Mouse (Mus musculus) hindbrain, embryonic 12.5 days (tissue): ENCODE data around the gene Gmfb. TPM values are rescaled to one million over a fixed set of nuclear protein-coding genes. Genes with fewer than 3 reads are reported as not detected.

ENCODE experiments used
- ATAC-seq: fragments of 200-750 bp; cut with Nextera tagmentation; 2 replicates; pipeline ENCODE4 v1.8.0; 2017; ENCODE audit warnings: moderate TSS enrichment; ENCODE audit not compliant: low FRiP score
- H3K27ac ChIP-seq: fragments of 300-500 bp; sonication (generic); 2 replicates; pipeline ENCODE4 v1.5.1; 2016; ENCODE audit warnings: mild to moderate bottlenecking
- H3K27me3 ChIP-seq: fragments of 300-500 bp; sonication (generic); 2 replicates; pipeline ENCODE4 v1.6.1; 2016; ENCODE audit warnings: mild to moderate bottlenecking
- H3K36me3 ChIP-seq: fragments of 300-500 bp; sonication (generic); 2 replicates; pipeline ENCODE4 v1.6.1; 2016; ENCODE audit warnings: mild to moderate bottlenecking
- H3K4me1 ChIP-seq: fragments of 300-500 bp; sonication (generic); 2 replicates; pipeline ENCODE4 v1.6.1; 2016
- H3K4me2 ChIP-seq: fragments of 300-500 bp; sonication (generic); replicated peaks from 2 replicates; pipeline ENCODE4 v1.6.1; 2016; ENCODE audit warnings: mild to moderate bottlenecking
- H3K4me3 ChIP-seq: fragments of 300-500 bp; sonication (generic); 2 replicates; pipeline ENCODE4 v1.5.1; 2016; ENCODE audit warnings: mild to moderate bottlenecking
- H3K9ac ChIP-seq: fragments of 300-500 bp; sonication (generic); 2 replicates; pipeline ENCODE4 v1.6.1; 2016; ENCODE audit warnings: mild to moderate bottlenecking, moderate library complexity
- H3K9me3 ChIP-seq: fragments of 300-500 bp; sonication (generic); replicated peaks from 2 replicates; pipeline ENCODE4 v1.6.1; 2016; ENCODE audit warnings: mild to moderate bottlenecking
- WGBS: fragments of 180-500 bp; shearing (Covaris S2); methylation state at CpG from one replicate; pipeline ENCODE4 v1.1.7; 2016; 5-methylcytosine and 5-hydroxymethylcytosine counted together
- polyA plus RNA-seq: library from polyadenylated mRNA; unstranded; fragments of >200 nt; fragmentation: Nextera tagmentation; extraction: Ambion mirVana; gene quantifications from 2 replicates; pipeline ENCODE4 v1.2.1, GENCODE M21; 2016

Gmfb gene
- polyA plus RNA-seq, 1 experiment from 2014 or later, result 102 TPM

DNA sequence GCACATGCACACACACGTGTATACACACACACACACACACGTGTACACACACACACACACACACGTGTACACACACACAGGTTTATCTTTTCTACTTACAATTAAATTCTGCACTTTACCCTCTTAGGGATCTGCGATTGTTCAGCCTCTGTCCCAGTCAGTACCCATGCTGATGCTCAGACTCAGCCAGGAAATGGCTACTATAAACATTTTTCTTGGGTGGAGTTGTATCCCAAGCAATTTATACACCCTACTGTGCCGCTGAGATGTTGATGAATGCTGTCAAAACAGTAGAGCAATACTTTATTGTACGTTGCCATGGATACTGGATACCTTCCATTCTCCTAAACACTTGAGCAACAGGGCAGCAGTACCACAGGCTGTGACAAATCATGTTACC is 52.0 kb downstream of the Gmfb start:
- no peak for ATAC-seq
- no peaks in the 10 kb centered on the region for H3K4me1 ChIP-seq
- WGBS, result 88% methylated on average over 6 of the region's 6 CpGs
- no peaks in the 10 kb centered on the region for H3K27me3 ChIP-seq
- H3K4me2 ChIP-seq, result no peak overlapping the region
- H3K4me3 ChIP-seq, result no peak overlapping the region
- no peak overlapping the region for H3K9ac ChIP-seq
- H3K27ac ChIP-seq, result no peak overlapping the region
- peaks cover 55% of the 10 kb centered on the region for H3K36me3 ChIP-seq
- H3K9me3 ChIP-seq, result no peaks in the 10 kb centered on the region

DNA sequence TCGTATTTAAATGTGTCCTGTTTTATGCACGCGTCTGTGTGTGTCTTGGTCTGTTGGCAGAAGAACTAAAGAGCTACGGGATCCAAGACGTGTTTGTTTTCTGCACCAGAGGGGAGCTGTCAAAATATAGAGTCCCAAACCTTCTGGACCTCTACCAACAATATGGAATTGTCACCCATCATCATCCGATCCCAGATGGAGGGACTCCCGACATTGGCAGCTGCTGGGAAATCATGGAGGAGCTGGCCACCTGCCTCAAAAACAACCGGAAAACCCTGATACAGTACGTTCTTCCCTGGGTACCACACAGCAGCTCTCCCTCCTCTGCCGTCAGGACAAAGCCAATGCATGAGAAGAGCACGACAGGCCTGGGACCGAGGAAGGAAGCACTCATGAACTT is 54.9 kb downstream of the Gmfb start:
- WGBS, result 80% methylated on average over 12 of the region's 12 CpGs
- Histone ChIP-seq H3K4me1 (no peaks in the 10 kb centered on the region), H3K4me2 (no peak overlapping the region), H3K4me3 (no peak overlapping the region), H3K27ac (no peak overlapping the region), H3K9me3 (no peaks in the 10 kb centered on the region), H3K36me3 (peaks cover 43% of the 10 kb centered on the region), H3K9ac (no peak overlapping the region), H3K27me3 (no peaks in the 10 kb centered on the region)
- ATAC-seq, result no peak

DNA sequence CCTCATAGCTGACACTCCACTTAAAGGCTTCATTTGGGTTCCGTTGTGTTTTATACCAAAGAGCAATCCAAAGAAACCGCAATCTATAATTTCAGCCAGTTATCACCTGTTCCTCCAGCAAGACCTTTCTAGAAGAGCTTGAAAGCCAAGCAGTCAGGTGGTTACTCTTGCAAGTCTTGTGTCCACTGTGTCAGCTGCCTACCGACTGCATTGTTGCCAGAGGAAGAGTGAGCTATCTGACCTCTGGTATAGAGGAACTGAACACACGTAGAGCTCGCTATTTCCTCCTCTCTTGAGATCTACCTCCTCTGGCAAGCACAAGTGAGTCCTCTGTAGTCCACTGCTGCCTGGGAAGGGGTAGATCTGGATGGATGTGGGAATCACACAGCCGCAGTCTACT is 60.9 kb downstream of the Gmfb start:
- WGBS, result 47% methylated on average over 6 of the region's 6 CpGs
- H3K27ac ChIP-seq, result no peak overlapping the region
- no peaks in the 10 kb centered on the region for H3K27me3 ChIP-seq
- H3K4me3 ChIP-seq, result peak overlapping the region; percentile 65
- H3K9ac ChIP-seq, result peak overlapping the region; percentile 66; the same call in 1 of the 2 replicates
- no peaks in the 10 kb centered on the region for H3K36me3 ChIP-seq
- no peaks in the 10 kb centered on the region for H3K9me3 ChIP-seq
- H3K4me1 ChIP-seq, result peaks cover 7% of the 10 kb centered on the region
- ATAC-seq, result no peak
- H3K4me2 ChIP-seq, result peak overlapping the region; percentile 72

DNA sequence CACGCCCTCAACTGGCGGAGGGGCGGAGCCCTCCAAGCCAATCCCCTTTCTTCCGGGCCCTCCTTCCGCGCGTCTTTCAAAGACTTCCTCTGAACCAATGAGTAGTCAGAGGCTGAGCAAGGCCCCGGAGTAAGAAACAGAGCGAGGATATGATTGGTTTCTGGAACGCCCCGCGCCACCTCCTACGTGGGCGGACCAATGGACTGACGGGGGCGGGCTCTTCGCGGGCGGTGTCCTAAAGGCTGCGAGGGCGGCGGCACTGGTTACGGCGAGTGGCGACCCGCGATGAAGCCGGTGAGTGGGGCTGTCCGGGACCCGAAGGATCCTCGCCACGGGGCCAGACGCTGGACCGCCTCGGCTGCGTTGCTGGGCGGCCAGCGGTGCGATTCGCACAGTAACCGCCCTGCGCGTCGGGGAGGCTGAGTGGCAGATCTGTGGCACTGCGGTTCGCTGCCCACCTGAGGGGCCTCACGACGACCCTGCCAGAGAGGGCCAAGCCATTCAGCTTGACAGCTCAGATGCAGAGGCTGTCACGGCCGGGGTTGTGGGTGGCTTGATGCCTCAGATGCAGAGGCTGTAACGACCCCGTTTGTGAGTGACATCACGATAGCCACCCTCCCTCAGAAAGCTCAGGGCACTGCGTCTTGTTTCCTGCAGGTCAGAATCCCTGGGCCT is 61.5 kb downstream of the Gmfb start, which contains the start of gene Cdkn3:
TSS of gene Cdkn3 (plus strand) at position 187 of the 675 bp plus-strand sequence.
- Histone ChIP-seq H3K9me3 (0 out of 2 replicates have a peak, but pooled peaks cover 4% of the 10 kb centered on the region), H3K4me2 (peak within 1 kb of the TSS; percentile 72), H3K27me3 (no peaks in the 10 kb centered on the region), H3K4me3 (peak within 1 kb of the TSS; percentile 65), H3K9ac (peak within 1 kb of the TSS; percentile 66), H3K27ac (no peak within 1 kb of the TSS), H3K4me1 (peaks cover 7% of the 10 kb centered on the region), H3K36me3 (no peaks in the 10 kb centered on the region)
- under 1% methylated on average over 54 of the region's 54 CpGs for WGBS
- peak; percentile 100 for ATAC-seq

DNA sequence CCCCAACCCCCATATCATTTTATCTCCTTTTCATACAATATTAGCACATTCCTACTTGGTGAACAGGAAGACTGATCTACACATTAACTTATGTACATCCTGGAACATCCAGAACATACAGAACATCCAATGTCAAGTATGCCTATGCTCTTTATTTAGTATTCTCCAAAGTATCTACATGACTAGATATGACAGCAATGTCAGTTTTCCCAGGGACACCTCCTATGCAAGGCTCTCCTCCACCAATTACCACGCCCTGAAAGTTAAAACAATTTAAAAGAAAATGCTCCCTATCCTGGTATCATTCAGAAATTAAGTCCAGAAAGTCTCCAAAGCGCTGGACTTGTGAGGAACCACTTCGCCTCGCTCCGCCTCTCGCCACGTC is 62.1 kb downstream of the Gmfb start:
- WGBS, result 1% methylated on average over 7 of the region's 7 CpGs
- H3K27ac ChIP-seq, result no peak overlapping the region
- H3K27me3 ChIP-seq, result no peaks in the 10 kb centered on the region
- no peak overlapping the region for H3K9ac ChIP-seq
- no peaks in the 10 kb centered on the region for H3K36me3 ChIP-seq
- peak overlapping the region; percentile 72 for H3K4me2 ChIP-seq
- H3K9me3 ChIP-seq, result 0 out of 2 replicates have a peak, but pooled peaks cover 4% of the 10 kb centered on the region
- ATAC-seq, result peak; percentile 42; the same call in 1 of the 2 replicates
- peaks cover 7% of the 10 kb centered on the region for H3K4me1 ChIP-seq
- H3K4me3 ChIP-seq, result peak overlapping the region; percentile 65

Other genes with a start within 250 kb of the Gmfb start
- gene Cdkn3, start 61.7 kb downstream of the Gmfb start, polyA plus RNA-seq, result 27.9 and 29.9 TPM in 2 replicates
- 174 and 188 TPM in 2 replicates for gene Cnih1, start 33.8 kb downstream of the Gmfb start, polyA plus RNA-seq
- 25.2 and 26.4 TPM in 2 replicates for gene Cgrrf1, start 9.9 kb upstream of the Gmfb start, polyA plus RNA-seq
- gene Samd4, start 60.6 kb upstream of the Gmfb start, polyA plus RNA-seq, result 6.7 and 7.0 TPM in 2 replicates